Mouse (Mus musculus) lung, adult 2 months (tissue): ENCODE results near the gene Fam198b.

Experiments
- CTCF ChIP-seq: fragments of 200-500 bp; IDR thresholded peaks from 2 replicates; pipeline ENCODE4 v1.5.1; 2011; ENCODE audit warnings: mild to moderate bottlenecking, low read length, control low read depth; ENCODE audit not compliant: insufficient read depth
- POLR2A ChIP-seq: fragments of 200-500 bp; IDR thresholded peaks from 2 replicates; pipeline ENCODE4 v1.6.1; 2011; ENCODE audit warnings: low read depth, mild to moderate bottlenecking, control low read depth, low read length, borderline replicate concordance; ENCODE audit errors: extremely low read depth

- no peak for TF ChIP-seq POLR2A
- TF ChIP-seq CTCF, result no peak
Measured at GRCm38 (mm10) chr3:79947736-79948135, 63.4 kb downstream of the Fam198b start.
